Mouse (Mus musculus) limb, embryonic 11.5 days (tissue): ENCODE results near the gene Rbx1. TPM values are rescaled to one million over a fixed set of nuclear protein-coding genes. Genes with fewer than 3 reads are reported as not detected.
A peak's percentile ranks its signal among the peaks of the same experiment; 100 is the strongest.

Experiments used
- ATAC-seq: fragments of 200-750 bp; cut with Nextera tagmentation; 2 replicates; pipeline ENCODE4 v1.8.0; 2017; ENCODE audit warnings: low read depth; ENCODE audit not compliant: insufficient number of reproducible peaks, low FRiP score, low TSS enrichment
- DNase-seq: peaks from one replicate; pipeline ENCODE4 v3.0.0-alpha.2; 2015; ENCODE audit warnings: low spot score
- H3K27ac ChIP-seq: fragments of 300-500 bp; sonication (generic); replicated peaks from 2 replicates; pipeline ENCODE4 v1.5.1; 2014; ENCODE audit warnings: low read depth, mild to moderate bottlenecking, low read length
- H3K27me3 ChIP-seq: fragments of 300-500 bp; sonication (generic); 2 replicates; pipeline ENCODE4 v1.6.1; 2014; ENCODE audit warnings: mild to moderate bottlenecking, low read length, mixed read lengths; ENCODE audit not compliant: control insufficient read depth, insufficient read depth
- H3K36me3 ChIP-seq: fragments of 300-500 bp; sonication (generic); 2 replicates; pipeline ENCODE4 v1.6.1; 2014; ENCODE audit warnings: mild to moderate bottlenecking, low read length, moderate library complexity, mixed read lengths; ENCODE audit not compliant: control insufficient read depth, insufficient read depth
- H3K4me1 ChIP-seq: fragments of 300-500 bp; sonication (generic); 2 replicates; pipeline ENCODE4 v1.6.1; 2014; ENCODE audit warnings: low read length, mixed read lengths; ENCODE audit not compliant: control insufficient read depth, insufficient read depth
- H3K4me2 ChIP-seq: fragments of 300-500 bp; sonication (generic); 2 replicates; pipeline ENCODE4 v1.6.1; 2014; ENCODE audit warnings: low read depth, mild to moderate bottlenecking, moderate library complexity; ENCODE audit not compliant: severe bottlenecking
- H3K4me3 ChIP-seq: fragments of 300-500 bp; sonication (generic); 2 replicates; pipeline ENCODE4 v1.5.1; 2014; ENCODE audit warnings: low read depth, low read length
- H3K9ac ChIP-seq: fragments of 300-500 bp; sonication (generic); 2 replicates; pipeline ENCODE4 v1.6.1; 2014; ENCODE audit warnings: mild to moderate bottlenecking, low read length
- H3K9me3 ChIP-seq: fragments of 300-500 bp; sonication (generic); 2 replicates; pipeline ENCODE4 v1.6.1; 2016; ENCODE audit warnings: low read length; ENCODE audit not compliant: control insufficient read depth
- WGBS: fragments of 180-500 bp; shearing (Covaris S2); extraction: QIAGEN DNeasy Blood & Tissue Kit; methylation state at CpG from one replicate; pipeline ENCODE4 v1.1.7; 2014; 5-methylcytosine and 5-hydroxymethylcytosine counted together
- polyA plus RNA-seq: library from polyadenylated mRNA; unstranded; fragments of >200 nt; fragmentation: Nextera tagmentation; extraction: Ambion mirVana; gene quantifications from 2 replicates; pipeline ENCODE4 v1.2.1, GENCODE M21; 2014

Rbx1 gene
- polyA plus RNA-seq, 1 experiment from 2014 or later = 571 TPM

DNA sequence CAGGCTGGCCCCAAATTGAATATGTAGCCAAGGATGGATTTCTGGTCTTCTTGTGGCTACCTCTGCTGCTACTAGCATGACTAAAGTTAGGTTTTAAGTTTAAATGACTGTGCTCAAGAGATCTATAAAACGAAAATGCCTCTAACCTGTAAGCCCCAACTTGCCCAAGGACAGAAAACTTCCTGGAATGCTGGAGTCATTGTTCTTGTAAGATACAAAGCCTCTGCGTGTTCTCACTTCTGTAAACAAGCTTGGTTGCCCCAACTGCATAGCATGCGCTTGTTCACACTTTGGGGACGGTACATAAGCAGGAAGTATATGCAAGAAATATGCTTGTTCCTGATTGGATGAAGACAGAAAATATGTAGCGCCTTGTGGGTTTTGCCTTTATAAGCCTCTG, 52.7 kb downstream of the Rbx1 start:
- ATAC-seq (no peak), DNase-seq (no peak)
- Histone ChIP-seq H3K4me2 (no peak overlapping the region), H3K27me3 (no peaks in the 10 kb centered on the region), H3K4me1 (no peaks in the 10 kb centered on the region), H3K27ac (no peak overlapping the region), H3K9ac (no peak overlapping the region), H3K4me3 (no peak overlapping the region), H3K9me3 (no peaks in the 10 kb centered on the region), H3K36me3 (no peaks in the 10 kb centered on the region)
- WGBS = 82% methylated on average over 5 of the region's 5 CpGs

DNA sequence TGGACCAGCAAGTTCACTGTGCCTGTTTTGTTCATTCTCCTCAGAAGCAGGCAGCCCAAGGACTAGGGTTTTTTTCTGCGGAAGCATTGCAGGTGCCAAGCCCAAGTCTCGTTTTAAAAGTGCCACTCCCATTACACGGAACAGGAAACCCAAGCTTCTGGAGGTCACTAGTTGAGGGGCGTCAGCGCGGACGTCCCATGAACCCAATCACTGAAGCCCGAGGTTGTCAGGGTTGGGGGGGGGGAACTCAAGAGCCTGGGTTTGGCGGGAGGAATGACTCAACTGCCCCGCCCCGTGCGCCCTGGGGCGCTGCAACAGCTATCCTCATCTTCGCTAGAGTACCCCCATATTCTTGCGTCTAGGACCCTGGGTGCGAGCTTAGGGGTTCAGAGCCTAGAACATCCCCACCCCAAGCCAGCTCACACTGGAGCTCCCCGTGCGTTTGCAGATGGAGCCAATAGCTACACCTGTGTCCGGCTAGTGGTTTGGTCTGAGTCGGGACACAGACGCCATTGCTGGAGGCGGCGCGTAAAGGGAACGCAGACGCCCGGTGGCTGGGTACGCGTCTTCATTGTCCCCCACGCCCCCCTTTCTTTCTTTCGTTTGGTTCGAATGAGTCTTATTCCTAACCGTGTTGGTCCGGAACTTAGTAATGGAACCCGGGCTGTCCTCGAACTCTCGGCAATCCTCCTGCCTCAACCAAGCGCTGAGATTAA, 56.1 kb downstream of the Rbx1 start:
- under 1% methylated on average over 38 of the region's 38 CpGs for WGBS
- Histone ChIP-seq H3K4me2 (peak overlapping the region; percentile 96), H3K27me3 (no peaks in the 10 kb centered on the region), H3K36me3 (no peaks in the 10 kb centered on the region), H3K4me3 (peak overlapping the region; percentile 58), H3K4me1 (no peaks in the 10 kb centered on the region), H3K9ac (peak overlapping the region; percentile 71), H3K9me3 (no peaks in the 10 kb centered on the region), H3K27ac (peak overlapping the region; percentile 31; the same call in 1 of the 2 replicates)
- no peak; the same call in 1 of the 2 replicates for ATAC-seq
- peak; percentile 70 for DNase-seq

DNA sequence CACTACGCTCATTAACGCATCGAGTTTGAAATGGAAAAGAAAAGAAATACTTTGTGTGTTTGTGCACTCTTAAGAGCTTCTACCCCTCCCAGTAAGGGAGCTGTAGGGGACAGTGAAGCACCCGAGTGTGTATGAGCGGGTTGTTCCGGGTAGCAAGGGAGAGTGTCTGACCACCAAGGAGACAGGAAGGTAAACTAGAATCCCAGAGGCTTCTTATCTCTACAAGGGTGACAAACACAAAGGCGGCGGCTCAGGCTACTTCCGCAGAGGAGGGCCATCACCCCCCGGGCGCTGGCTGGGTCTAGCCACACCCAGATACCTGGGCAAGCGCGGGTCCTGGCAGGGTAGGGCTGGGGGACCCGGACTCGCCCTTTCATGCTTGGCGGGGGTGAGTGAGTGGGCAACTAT, 56.7 kb downstream of the Rbx1 start:
- Histone ChIP-seq H3K4me1 (no peaks in the 10 kb centered on the region), H3K27ac (peak overlapping the region; percentile 31), H3K27me3 (no peaks in the 10 kb centered on the region), H3K36me3 (no peaks in the 10 kb centered on the region), H3K9ac (peak overlapping the region; percentile 71), H3K4me3 (peak overlapping the region; percentile 58), H3K4me2 (peak overlapping the region; percentile 96), H3K9me3 (no peaks in the 10 kb centered on the region)
- peak; percentile 63; the same call in 1 of the 2 replicates for ATAC-seq
- WGBS = 1% methylated on average over 16 of the region's 16 CpGs
- DNase-seq = no peak

DNA sequence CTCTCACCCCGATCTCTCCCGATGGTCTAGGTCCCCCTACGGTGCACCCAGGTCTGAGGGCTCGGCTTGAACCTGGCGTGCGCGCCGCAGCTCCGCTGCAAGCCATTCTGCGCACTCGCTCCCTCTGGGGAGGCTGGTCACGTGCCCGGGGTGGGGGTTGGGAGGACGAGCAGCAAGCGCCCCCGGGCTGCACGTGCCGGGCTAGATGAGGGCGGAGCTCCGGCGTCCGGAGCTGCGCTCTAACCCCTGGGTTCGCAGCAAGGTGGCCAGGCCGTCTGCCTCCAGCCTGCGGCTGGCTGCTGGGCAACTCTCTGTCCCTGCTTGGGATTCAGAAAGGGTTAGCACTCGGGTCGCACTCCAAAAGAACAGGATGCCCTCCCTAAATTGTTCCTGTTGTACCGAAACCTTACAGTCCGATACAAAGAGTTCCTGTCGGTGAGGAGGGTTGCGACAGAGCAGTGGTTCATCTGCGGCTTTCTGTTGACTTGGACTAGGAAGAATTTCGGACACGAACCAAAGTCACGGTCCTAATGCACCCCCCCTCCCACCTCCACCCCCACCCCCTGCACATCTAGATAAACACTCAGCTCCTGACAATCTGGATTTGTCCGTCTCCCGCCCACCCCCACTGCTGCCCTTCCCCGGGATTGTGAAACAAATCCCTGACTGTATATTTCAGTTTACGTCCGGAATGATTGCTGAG, 57.2 kb downstream of the Rbx1 start:
- Histone ChIP-seq H3K27ac (peak overlapping the region; percentile 31), H3K4me3 (peak overlapping the region; percentile 58), H3K9ac (peak overlapping the region; percentile 71), H3K27me3 (no peaks in the 10 kb centered on the region), H3K4me1 (no peaks in the 10 kb centered on the region), H3K36me3 (no peaks in the 10 kb centered on the region), H3K9me3 (no peaks in the 10 kb centered on the region), H3K4me2 (peak overlapping the region; percentile 96)
- DNase-seq (peak; percentile 97), ATAC-seq (peak; percentile 88)
- WGBS = under 1% methylated on average over 39 of the region's 41 CpGs

DNA sequence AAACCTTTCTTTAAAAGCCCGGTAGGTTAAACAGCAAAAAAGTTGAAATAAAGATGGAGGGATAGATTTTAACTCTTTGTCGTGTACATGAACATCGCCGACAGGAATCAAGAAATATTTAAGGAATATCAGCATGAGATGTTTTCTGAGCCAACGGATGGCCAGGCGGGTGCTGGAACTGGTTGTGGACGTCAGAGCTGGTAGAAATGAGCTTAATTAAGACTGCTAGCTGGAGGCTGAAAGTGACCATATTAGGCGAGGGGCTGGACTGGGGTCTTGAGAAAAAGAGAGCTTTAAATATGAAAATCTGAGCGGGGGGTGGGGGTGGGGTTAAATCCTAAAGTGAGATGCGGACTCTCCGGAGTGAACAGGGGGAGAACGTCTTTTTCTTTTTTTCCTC, 57.8 kb downstream of the Rbx1 start:
- peak overlapping the region; percentile 71 for H3K9ac ChIP-seq

More for the DNA sequence above, 57.8 kb downstream of the Rbx1 start:
- WGBS = 1% methylated on average over 12 of the region's 12 CpGs
- Histone ChIP-seq H3K4me3 (peak overlapping the region; percentile 58), H3K4me2 (peak overlapping the region; percentile 96), H3K27ac (no peak overlapping the region), H3K36me3 (no peaks in the 10 kb centered on the region), H3K4me1 (no peaks in the 10 kb centered on the region), H3K27me3 (no peaks in the 10 kb centered on the region), H3K9me3 (no peaks in the 10 kb centered on the region)
- DNase-seq (peak; percentile 42), ATAC-seq (no peak)

Other genes starting within 250 kb of the Rbx1 start
- gene Mchr1, start 230.8 kb upstream of the Rbx1 start, polyA plus RNA-seq = 0.28 and 0.55 TPM in 2 replicates
- 99.9 and 104 TPM in 2 replicates for gene Slc25a17, start 105.5 kb upstream of the Rbx1 start, polyA plus RNA-seq
- 209 and 211 TPM in 2 replicates for gene St13, start 66.2 kb upstream of the Rbx1 start, polyA plus RNA-seq
- 8.6 and 8.7 TPM in 2 replicates for gene Xpnpep3, start 66.2 kb upstream of the Rbx1 start, polyA plus RNA-seq
- gene Dnajb7, start 58.0 kb upstream of the Rbx1 start, polyA plus RNA-seq = 1.7 and 2.2 TPM in 2 replicates
- 24.5 and 27.6 TPM in 2 replicates for gene Ep300, start 119.1 kb downstream of the Rbx1 start, polyA plus RNA-seq
- 24.2 and 27.0 TPM in 2 replicates for gene L3mbtl2, start 197.6 kb downstream of the Rbx1 start, polyA plus RNA-seq
- gene Chadl, start 231.0 kb downstream of the Rbx1 start, polyA plus RNA-seq = 4.4 and 4.5 TPM in 2 replicates